Mouse (Mus musculus) forebrain, embryonic 14.5 days (tissue): Measurements from ENCODE around the gene Tnfrsf19. TPM values are rescaled to one million over a fixed set of nuclear protein-coding genes. Genes with fewer than 3 reads are reported as not detected.

Experiments used
- ATAC-seq: fragments of 200-750 bp; cut with Nextera tagmentation; 2 replicates; pipeline ENCODE4 v1.8.0; 2017; ENCODE audit warnings: mild to moderate bottlenecking, moderate library complexity
- DNase-seq: peaks from one replicate; pipeline ENCODE4 v3.0.0-alpha.2; 2015; ENCODE audit warnings: low spot score
- H3K27ac ChIP-seq: fragments of 300-500 bp; sonication (generic); 2 replicates; pipeline ENCODE4 v1.5.1; 2014; ENCODE audit warnings: low read depth, mild to moderate bottlenecking, control low read depth, low read length, moderate library complexity
- H3K27me3 ChIP-seq: fragments of 300-500 bp; sonication (generic); replicated peaks from 2 replicates; pipeline ENCODE4 v1.6.1; 2014; ENCODE audit warnings: low read length, control low read depth, mixed read lengths; ENCODE audit not compliant: control insufficient read depth, insufficient read depth
- H3K36me3 ChIP-seq: fragments of 300-500 bp; sonication (generic); 2 replicates; pipeline ENCODE4 v1.6.1; 2014; ENCODE audit warnings: low read length, control low read depth; ENCODE audit not compliant: control insufficient read depth, insufficient read depth
- H3K4me1 ChIP-seq: fragments of 300-500 bp; sonication (generic); 2 replicates; pipeline ENCODE4 v1.6.1; 2014; ENCODE audit warnings: antibody characterized with exemption, low read length, control low read depth; ENCODE audit not compliant: control insufficient read depth, insufficient read depth
- H3K4me2 ChIP-seq: fragments of 300-500 bp; sonication (generic); 2 replicates; pipeline ENCODE4 v1.6.1; 2014; ENCODE audit warnings: mild to moderate bottlenecking, control low read depth, low read length
- H3K4me3 ChIP-seq: fragments of 300-500 bp; sonication (generic); 2 replicates; pipeline ENCODE4 v1.5.1; 2014; ENCODE audit warnings: low read depth, low read length, control low read depth
- H3K9ac ChIP-seq: fragments of 300-500 bp; sonication (generic); 2 replicates; pipeline ENCODE4 v1.6.1; 2014; ENCODE audit warnings: mild to moderate bottlenecking, low read length, control low read depth, moderate library complexity
- H3K9me3 ChIP-seq: fragments of 300-500 bp; sonication (generic); replicated peaks from 2 replicates; pipeline ENCODE4 v1.6.1; 2016; ENCODE audit warnings: low read length, control low read depth, mixed read lengths; ENCODE audit not compliant: control insufficient read depth
- WGBS: fragments of 180-500 bp; shearing (Covaris S2); extraction: QIAGEN DNeasy Blood & Tissue Kit; methylation state at CpG from one replicate; pipeline ENCODE4 v1.1.7; 2014; 5-methylcytosine and 5-hydroxymethylcytosine counted together
- polyA plus RNA-seq: library from polyadenylated mRNA; unstranded; fragments of >200 nt; fragmentation: Nextera tagmentation; extraction: Ambion mirVana; gene quantifications from 2 replicates; pipeline ENCODE4 v1.2.1, GENCODE M21; 2014

Gene Tnfrsf19
- polyA plus RNA-seq, 1 experiment from 2014 or later, result 71.9 TPM

- no peaks in the 10 kb centered on the region for H3K36me3 ChIP-seq
- H3K27ac ChIP-seq, result peak overlapping the region; percentile 52; the same call in 1 of the 2 replicates
- H3K27me3 ChIP-seq, result no peaks in the 10 kb centered on the region
- no peaks in the 10 kb centered on the region for H3K9me3 ChIP-seq
- WGBS, result 16% methylated on average over 5 of the region's 5 CpGs
- H3K4me1 ChIP-seq, result peaks cover 32% of the 10 kb centered on the region
- H3K4me2 ChIP-seq, result no peak overlapping the region
- H3K9ac ChIP-seq, result no peak overlapping the region
- ATAC-seq (no peak), DNase-seq (peak; percentile 64)
- no peak overlapping the region for H3K4me3 ChIP-seq
These were observed 59.4 kb downstream of the Tnfrsf19 start for GRCm38 (mm10) chr14:60986926-60987325.

GRCm38 (mm10) chr14:60985077-60985476 is 61.2 kb downstream of the Tnfrsf19 start:
- WGBS, result 10% methylated on average over 4 of the region's 4 CpGs
- Histone ChIP-seq H3K4me2 (no peak overlapping the region), H3K4me3 (no peak overlapping the region), H3K9me3 (no peaks in the 10 kb centered on the region), H3K27ac (no peak overlapping the region; the same call in 1 of the 2 replicates), H3K9ac (peak overlapping the region; percentile 22; the same call in 1 of the 2 replicates), H3K27me3 (no peaks in the 10 kb centered on the region), H3K4me1 (peaks cover 32% of the 10 kb centered on the region), H3K36me3 (no peaks in the 10 kb centered on the region)
- ATAC-seq (peak; percentile 55; the same call in 1 of the 2 replicates), DNase-seq (peak; percentile 44)

GRCm38 (mm10) chr14:60984266-60984665 is 62.0 kb downstream of the Tnfrsf19 start:
- H3K4me3 ChIP-seq, result no peak overlapping the region
- H3K9me3 ChIP-seq, result no peaks in the 10 kb centered on the region
- H3K4me2 ChIP-seq, result no peak overlapping the region
- DNase-seq, result peak; percentile 6
- H3K27ac ChIP-seq, result peak overlapping the region; percentile 49; the same call in 1 of the 2 replicates
- H3K9ac ChIP-seq, result no peak overlapping the region; the same call in 1 of the 2 replicates
- no peaks in the 10 kb centered on the region for H3K27me3 ChIP-seq
- 63% methylated on average over 6 of the region's 6 CpGs for WGBS
- peaks cover 32% of the 10 kb centered on the region for H3K4me1 ChIP-seq
- H3K36me3 ChIP-seq, result no peaks in the 10 kb centered on the region
- no peak for ATAC-seq

GRCm38 (mm10) chr14:60982126-60982525 is 64.2 kb downstream of the Tnfrsf19 start:
- Histone ChIP-seq H3K4me2 (no peak overlapping the region), H3K9me3 (no peaks in the 10 kb centered on the region), H3K9ac (no peak overlapping the region), H3K27ac (no peak overlapping the region), H3K36me3 (no peaks in the 10 kb centered on the region), H3K4me3 (no peak overlapping the region), H3K4me1 (peaks cover 17% of the 10 kb centered on the region; the same call in 1 of the 2 replicates), H3K27me3 (no peaks in the 10 kb centered on the region)
- ATAC-seq, result no peak
- DNase-seq, result no peak

- Histone ChIP-seq H3K9ac (no peak overlapping the region), H3K36me3 (no peaks in the 10 kb centered on the region), H3K4me1 (peaks cover 14% of the 10 kb centered on the region; the same call in 1 of the 2 replicates), H3K27ac (no peak overlapping the region), H3K4me2 (no peak overlapping the region), H3K4me3 (no peak overlapping the region), H3K27me3 (no peaks in the 10 kb centered on the region), H3K9me3 (no peaks in the 10 kb centered on the region)
- ATAC-seq (no peak), DNase-seq (no peak)
- WGBS, result 97% methylated on average over 5 of the region's 5 CpGs
These were observed 65.9 kb downstream of the Tnfrsf19 start for GRCm38 (mm10) chr14:60980244-60980887.

- Histone ChIP-seq H3K36me3 (peaks cover 9% of the 10 kb centered on the region), H3K9ac (no peak overlapping the region), H3K27me3 (no peaks in the 10 kb centered on the region), H3K27ac (no peak overlapping the region), H3K9me3 (no peaks in the 10 kb centered on the region), H3K4me1 (no peaks in the 10 kb centered on the region), H3K4me3 (no peak overlapping the region), H3K4me2 (no peak overlapping the region)
- no peak for DNase-seq
- 77% methylated on average over 6 of the region's 6 CpGs for WGBS
- ATAC-seq, result no peak
These were observed 68.2 kb downstream of the Tnfrsf19 start for GRCm38 (mm10) chr14:60978129-60978528.

- no peak overlapping the region for H3K4me2 ChIP-seq
- WGBS, result 92% methylated on average over 3 of the region's 3 CpGs
These were observed 70.1 kb downstream of the Tnfrsf19 start for GRCm38 (mm10) chr14:60976231-60976630.

GRCm38 (mm10) chr14:60975736-60976135 is 70.6 kb downstream of the Tnfrsf19 start:
- ATAC-seq (no peak), DNase-seq (no peak)
- H3K36me3 ChIP-seq, result peaks cover 29% of the 10 kb centered on the region
- no peak overlapping the region for H3K27ac ChIP-seq
- H3K4me3 ChIP-seq, result no peak overlapping the region
- WGBS, result 86% methylated on average over 3 of the region's 3 CpGs
- no peaks in the 10 kb centered on the region for H3K4me1 ChIP-seq
- no peak overlapping the region for H3K4me2 ChIP-seq
- H3K27me3 ChIP-seq, result no peaks in the 10 kb centered on the region
- H3K9me3 ChIP-seq, result no peaks in the 10 kb centered on the region
- no peak overlapping the region for H3K9ac ChIP-seq

More at GRCm38 (mm10) chr14:60976231-60976630, 70.1 kb downstream of the Tnfrsf19 start:
- Histone ChIP-seq H3K27ac (no peak overlapping the region), H3K9ac (no peak overlapping the region), H3K4me3 (no peak overlapping the region), H3K36me3 (peaks cover 26% of the 10 kb centered on the region), H3K9me3 (no peaks in the 10 kb centered on the region), H3K4me1 (no peaks in the 10 kb centered on the region), H3K27me3 (no peaks in the 10 kb centered on the region)
- ATAC-seq, result no peak
- DNase-seq, result no peak

GRCm38 (mm10) chr14:60970961-60971360 is 75.3 kb downstream of the Tnfrsf19 start:
- 95% methylated on average over 9 of the region's 9 CpGs for WGBS
- Histone ChIP-seq H3K4me2 (no peak overlapping the region), H3K4me1 (no peaks in the 10 kb centered on the region), H3K36me3 (peaks cover 56% of the 10 kb centered on the region), H3K27me3 (no peaks in the 10 kb centered on the region), H3K9ac (no peak overlapping the region), H3K27ac (no peak overlapping the region), H3K4me3 (no peak overlapping the region), H3K9me3 (no peaks in the 10 kb centered on the region)
- DNase-seq (no peak), ATAC-seq (no peak)
